Mouse (Mus musculus) forebrain, embryonic 11.5 days (tissue): ENCODE measurements at regions not wholly inside any gene's neighbourhood (a gene's known extent, or its start where the extent isn't known, plus 50 kb on each side); places are given as distances from the start of the nearest gene placed in this dataset. TPM values are rescaled to one million over a fixed set of nuclear protein-coding genes. Genes with fewer than 3 reads are reported as not detected.

Experiments used
- ATAC-seq: fragments of 200-750 bp; cut with Nextera tagmentation; replicated peaks from 2 replicates; pipeline ENCODE4 v1.8.0; 2017; ENCODE audit warnings: moderate TSS enrichment; ENCODE audit not compliant: low FRiP score
- DNase-seq: peaks from one replicate; pipeline ENCODE4 v3.0.0-alpha.2; 2017; ENCODE audit warnings: low spot score
- H3K27ac ChIP-seq: fragments of 300-500 bp; sonication (generic); 2 replicates; pipeline ENCODE4 v1.5.1; 2014; ENCODE audit warnings: low read depth, low read length
- H3K27me3 ChIP-seq: fragments of 300-500 bp; sonication (generic); 2 replicates; pipeline ENCODE4 v1.6.1; 2014; ENCODE audit warnings: mild to moderate bottlenecking, low read length, mixed read lengths; ENCODE audit not compliant: control insufficient read depth, insufficient read depth
- H3K36me3 ChIP-seq: fragments of 300-500 bp; sonication (generic); 2 replicates; pipeline ENCODE4 v1.6.1; 2014; ENCODE audit warnings: mild to moderate bottlenecking, low read length, moderate library complexity, mixed read lengths; ENCODE audit not compliant: control insufficient read depth, insufficient read depth
- H3K4me1 ChIP-seq: fragments of 300-500 bp; sonication (generic); replicated peaks from 2 replicates; pipeline ENCODE4 v1.6.1; 2014; ENCODE audit warnings: low read length, mixed read lengths; ENCODE audit not compliant: control insufficient read depth, insufficient read depth
- H3K4me2 ChIP-seq: fragments of 300-500 bp; sonication (generic); 2 replicates; pipeline ENCODE4 v1.6.1; 2014; ENCODE audit warnings: low read depth, mild to moderate bottlenecking, low read length, moderate library complexity, mixed read lengths; ENCODE audit not compliant: severe bottlenecking
- H3K4me3 ChIP-seq: fragments of 300-500 bp; sonication (generic); 2 replicates; pipeline ENCODE4 v1.5.1; 2014; ENCODE audit warnings: low read depth, low read length
- H3K9ac ChIP-seq: fragments of 300-500 bp; sonication (generic); 2 replicates; pipeline ENCODE4 v1.6.1; 2014; ENCODE audit warnings: low read length
- H3K9me3 ChIP-seq: fragments of 300-500 bp; sonication (generic); 2 replicates; pipeline ENCODE4 v1.6.1; 2016; ENCODE audit warnings: low read length, mixed read lengths; ENCODE audit not compliant: control insufficient read depth
- WGBS: fragments of 180-500 bp; shearing (Covaris S2); extraction: QIAGEN DNeasy Blood & Tissue Kit; methylation state at CpG from one replicate; pipeline ENCODE4 v1.1.7; 2014; 5-methylcytosine and 5-hydroxymethylcytosine counted together
- microRNA-seq: library from miRNA; unstranded; fragments of <30 nt; microRNA quantifications from one replicate; pipeline ENCODE4, GENCODE M21; 2016; ENCODE audit not compliant: insufficient number of aligned reads

DNA sequence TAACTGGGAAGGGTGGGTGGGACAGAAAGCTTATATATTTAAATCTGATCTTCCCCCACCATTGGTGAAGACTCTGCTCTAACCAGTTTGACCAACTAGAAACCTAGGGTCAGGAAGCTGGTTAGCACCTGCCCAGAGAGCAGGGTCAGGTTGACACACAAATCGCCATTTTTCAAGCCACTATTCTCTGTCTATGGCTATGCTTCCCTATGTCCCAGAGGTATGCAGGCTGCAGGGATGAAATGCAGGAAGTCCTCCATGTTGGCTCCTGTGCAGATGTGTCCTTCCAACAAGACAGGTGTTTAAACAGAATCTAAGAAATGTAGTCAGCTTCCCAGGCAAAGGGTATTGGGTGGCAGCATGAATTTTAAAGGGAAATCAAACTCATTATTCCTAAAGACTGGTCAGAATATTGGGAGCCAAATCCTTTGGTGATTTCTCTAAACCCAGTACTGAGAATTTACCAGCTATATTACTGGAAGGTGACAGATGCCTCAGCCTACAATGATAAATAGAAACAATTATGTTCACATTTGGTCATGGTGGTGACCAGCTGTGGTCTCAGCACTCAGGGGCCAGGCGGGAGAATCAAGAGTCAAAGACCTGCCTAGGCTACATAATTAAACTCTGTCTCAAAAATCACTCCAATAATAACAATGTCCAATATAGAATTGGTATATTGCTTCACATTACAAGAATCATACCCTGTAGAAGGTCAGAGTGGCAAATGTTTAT is 55.6 kb upstream of the Dapk1 start:
- 78% methylated on average over 2 of the region's 2 CpGs for WGBS
- Histone ChIP-seq H3K36me3 (no peaks in the 10 kb centered on the region), H3K27ac (no peak overlapping the region), H3K9ac (no peak overlapping the region), H3K4me3 (no peak overlapping the region), H3K4me1 (no peaks in the 10 kb centered on the region), H3K9me3 (no peaks in the 10 kb centered on the region), H3K27me3 (no peaks in the 10 kb centered on the region), H3K4me2 (no peak overlapping the region)
- DNase-seq = no peak
- no peak for ATAC-seq

Small RNAs in the stretch of these regions (microRNA-seq; reads per million reads assigned to microRNA genes)
- not detected for gene Gm24999
- gene Gm25000 = not detected
